Mouse (Mus musculus) spleen, adult 18-20 months (tissue): Measurements from ENCODE around the gene Serinc2.

ENCODE experiments used
- DNase-seq, 2 experiments: peaks; one replicate each; pipeline ENCODE4 v3.0.0; 2022; ENCODE audit warnings: mixed read lengths in 2 of 2

Gene Serinc2

GRCm38 (mm10) chr4:130296243-130296965 lies 17.4 kb upstream of the Serinc2 start:
- DNase-seq, result no peak

DNA sequence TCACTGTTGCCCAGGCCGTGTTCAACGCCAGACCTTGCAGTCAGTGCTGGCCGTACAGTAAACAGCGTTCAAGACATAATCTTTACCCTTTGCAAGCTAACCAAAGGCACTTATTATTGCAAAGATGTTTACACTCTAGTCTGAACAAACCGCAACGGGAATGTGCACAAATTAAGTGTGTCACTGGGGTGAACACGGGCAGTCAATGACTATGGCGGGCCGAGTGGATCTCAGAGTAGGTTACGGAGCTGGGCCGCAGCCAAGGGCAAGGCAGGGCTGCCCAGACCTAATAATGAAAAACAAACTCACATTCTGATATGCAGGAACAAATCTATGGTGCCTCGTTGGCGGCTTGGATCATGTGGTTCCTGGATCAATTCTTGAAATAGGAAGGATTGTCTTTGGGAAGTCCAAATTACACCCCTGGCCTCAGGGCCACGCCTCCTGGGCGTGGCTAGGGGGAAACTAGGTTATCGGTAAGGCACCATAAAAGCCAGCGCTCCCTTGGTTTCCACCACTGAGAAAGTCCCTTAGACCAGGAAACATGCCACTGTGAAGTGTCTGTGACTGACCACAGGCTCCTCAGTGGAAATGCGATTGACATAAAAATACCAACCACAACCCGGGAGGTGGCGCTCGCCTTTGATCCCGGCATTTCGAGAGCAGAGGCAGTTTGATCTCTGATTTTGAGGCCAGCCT lies 16.2 kb upstream of the Serinc2 start:
- no peak for DNase-seq

DNA sequence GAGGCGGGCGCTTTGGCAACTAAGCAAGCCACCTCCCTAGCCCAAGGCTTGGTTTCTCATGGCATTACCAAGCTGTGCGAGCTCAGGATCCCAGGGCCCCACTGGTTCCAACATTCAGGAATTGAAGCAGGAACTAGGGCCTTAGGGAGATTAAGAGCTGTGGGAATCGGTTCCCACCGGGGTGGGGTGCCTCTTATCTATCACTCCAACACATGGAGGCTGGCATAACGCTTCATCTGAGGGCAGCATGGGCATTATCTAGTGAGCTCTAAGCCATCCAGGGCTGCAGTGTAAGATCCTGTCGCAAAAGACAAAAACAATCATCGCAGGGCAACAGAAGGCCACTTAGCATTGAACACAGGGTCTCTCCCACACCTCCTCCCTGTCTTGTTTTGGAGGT lies 15.5 kb upstream of the Serinc2 start:
- DNase-seq, result no peak

GRCm38 (mm10) chr4:130292271-130292670 lies 13.3 kb upstream of the Serinc2 start:
- peak in 1 of 2 experiments; percentile 72 for DNase-seq

GRCm38 (mm10) chr4:130289824-130290223 lies 10.8 kb upstream of the Serinc2 start:
- no peak for DNase-seq

DNA sequence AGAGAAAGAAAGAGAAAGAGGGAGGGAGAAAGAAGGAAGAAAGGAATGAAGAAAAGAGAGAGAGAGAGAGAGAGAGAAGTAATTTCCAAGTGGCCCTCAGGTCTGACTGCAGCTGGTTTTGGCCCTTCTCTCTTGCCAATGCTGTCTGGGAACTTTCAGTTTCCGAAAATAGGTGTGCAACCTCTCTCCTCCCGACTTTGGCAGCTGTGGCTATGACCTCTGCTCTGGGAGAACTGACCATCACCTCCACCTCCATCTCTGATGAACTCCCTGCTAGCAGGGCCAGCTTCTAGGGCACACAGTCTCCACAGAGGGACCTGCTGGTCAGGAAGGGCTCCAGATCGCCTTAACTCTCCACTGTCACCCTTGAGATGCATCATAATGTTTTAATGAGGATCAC lies 7.5 kb upstream of the Serinc2 start:
- DNase-seq, result no peak

DNA sequence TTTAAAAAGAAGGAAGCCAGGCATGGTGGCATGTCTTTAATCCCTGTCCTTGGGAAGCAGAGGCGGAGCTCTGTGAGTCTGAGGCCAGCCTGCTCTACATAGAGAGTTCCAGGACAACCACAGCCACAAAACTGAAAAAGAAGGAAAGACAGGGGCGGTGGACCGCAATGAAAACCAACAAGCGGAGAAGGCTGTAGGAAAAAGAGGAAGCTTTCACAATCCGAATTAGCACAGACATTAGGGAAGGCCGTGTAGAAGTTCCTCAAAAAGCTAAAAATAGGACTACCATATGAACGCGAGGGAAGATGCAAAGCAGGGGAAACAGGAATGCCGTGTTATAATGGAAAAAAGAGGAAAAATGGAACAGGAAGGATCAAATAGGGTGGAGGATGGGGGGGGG lies 4.8 kb upstream of the Serinc2 start:
- no peak for DNase-seq

DNA sequence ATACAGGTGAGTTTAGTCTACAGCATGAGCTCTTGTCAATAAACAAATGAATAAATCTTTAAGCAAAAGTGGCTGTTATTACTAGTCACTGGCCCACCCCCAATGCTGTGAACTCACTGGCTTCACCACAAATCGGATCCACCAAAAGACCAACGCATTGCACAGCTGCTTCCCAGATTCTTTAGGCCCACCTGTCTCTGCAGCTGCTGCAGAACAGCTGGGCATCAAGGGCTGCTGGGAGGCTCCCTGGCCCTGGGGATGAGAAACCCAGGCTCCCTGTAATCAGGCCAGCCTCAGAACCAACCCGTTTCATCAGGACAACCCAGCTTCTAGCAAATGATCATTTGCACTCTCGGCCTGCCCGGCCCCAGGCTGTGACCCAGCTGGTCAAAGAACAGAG lies 3.9 kb upstream of the Serinc2 start:
- DNase-seq, result no peak

- no peak for DNase-seq
These were observed 2.3 kb downstream of the Serinc2 start for GRCm38 (mm10) chr4:130276573-130277176.

DNA sequence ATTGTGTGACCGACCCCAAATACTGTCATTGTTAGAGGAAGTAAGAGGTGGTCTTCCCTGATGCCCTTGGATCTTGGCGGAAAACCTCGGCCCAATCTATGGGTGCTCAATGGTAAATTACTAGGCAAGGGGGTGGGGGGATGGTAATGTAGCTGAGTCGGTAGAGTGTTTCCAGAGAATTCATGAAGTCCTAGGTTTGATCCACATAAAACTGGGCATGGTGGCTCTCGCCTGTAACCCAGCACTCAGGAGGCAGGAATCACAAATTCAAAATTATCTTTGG lies 3.2 kb downstream of the Serinc2 start:
- no peak for DNase-seq

- no peak for DNase-seq
These were observed 3.8 kb downstream of the Serinc2 start for GRCm38 (mm10) chr4:130275016-130275822.

DNA sequence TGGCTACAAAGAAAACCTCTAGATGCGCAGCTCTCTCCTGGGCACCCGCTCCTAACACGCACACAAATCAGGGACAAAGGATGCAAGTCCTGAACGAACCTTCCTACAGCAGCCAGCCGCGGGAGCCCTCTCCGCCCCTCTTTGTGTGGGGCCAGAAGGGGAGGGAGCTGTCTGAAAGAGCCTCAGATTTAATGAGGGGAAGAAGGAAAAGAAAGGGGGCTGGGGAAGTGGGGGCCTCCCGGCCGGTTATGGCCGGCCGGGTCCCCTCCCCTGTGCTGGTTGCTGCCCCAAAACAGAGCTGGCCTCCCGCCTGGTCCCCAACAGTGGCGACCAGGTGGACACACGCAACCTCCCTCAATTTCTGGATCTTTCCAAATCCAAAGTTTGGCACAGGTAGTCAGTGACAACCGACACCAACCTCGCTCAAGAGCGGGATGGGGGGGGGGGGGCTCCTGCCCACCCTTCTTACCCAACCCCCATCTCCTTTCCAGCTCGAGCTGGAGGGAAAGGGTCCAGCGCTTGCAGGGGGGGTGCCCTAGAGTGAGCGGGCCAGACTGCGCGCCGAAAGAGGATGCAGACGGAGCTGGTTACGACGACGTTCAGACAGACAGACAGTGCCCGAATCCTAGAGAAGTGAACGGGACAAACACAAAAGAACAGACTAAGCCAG lies 4.5 kb downstream of the Serinc2 start:
- DNase-seq, result no peak

DNA sequence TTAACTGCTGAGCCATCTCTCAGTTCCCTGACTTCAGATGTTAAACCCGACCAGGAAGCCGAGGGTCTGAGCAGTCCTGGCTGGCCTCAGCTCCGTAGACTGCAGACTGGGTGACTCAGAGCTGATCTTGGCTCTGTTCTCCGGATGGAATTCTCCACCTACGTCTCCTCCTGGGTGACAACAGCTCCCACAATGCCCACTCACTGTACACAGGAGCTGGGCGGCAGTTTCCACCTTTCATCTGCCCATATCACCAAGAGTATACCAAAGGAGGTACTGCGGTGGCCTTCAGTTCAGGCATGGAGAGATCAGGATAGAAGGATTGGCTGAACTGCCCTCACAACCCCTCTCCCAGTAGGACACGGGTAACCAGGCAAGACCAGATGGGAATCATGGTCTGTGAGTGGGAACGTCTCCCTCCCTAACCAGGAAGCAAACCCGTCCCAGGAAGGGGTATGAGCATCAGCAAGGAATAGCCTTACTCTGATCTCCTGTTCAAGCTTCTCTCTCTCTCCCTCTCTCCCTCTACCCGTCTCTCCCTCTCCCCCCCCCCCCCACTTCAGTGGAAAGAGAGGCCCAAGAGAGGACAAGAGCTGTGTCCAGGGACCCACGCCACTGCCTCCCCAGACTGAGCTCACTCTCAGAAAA lies 5.2 kb downstream of the Serinc2 start:
- DNase-seq, result no peak

GRCm38 (mm10) chr4:130270611-130271347 lies 8.2 kb downstream of the Serinc2 start:
- no peak for DNase-seq

DNA sequence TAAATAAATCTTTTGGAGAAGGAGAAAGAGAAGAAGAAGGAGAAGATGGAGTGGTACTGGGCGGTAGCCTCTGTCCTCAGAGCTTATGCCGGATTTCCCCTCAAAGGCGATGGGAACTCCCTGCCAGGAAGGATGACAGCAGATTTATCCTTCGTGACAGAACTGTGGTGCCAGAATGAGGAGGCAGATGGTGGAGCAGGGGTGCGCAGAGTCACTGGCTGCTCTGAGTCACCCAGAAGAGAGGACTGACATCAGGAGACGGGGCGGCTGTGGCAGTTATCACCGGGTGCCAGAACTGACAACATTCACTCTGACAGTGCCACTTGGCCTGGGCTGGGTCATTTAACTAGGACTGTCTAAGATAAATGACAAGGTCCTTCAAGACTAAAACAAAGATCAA lies 8.9 kb downstream of the Serinc2 start:
- DNase-seq, result no peak

DNA sequence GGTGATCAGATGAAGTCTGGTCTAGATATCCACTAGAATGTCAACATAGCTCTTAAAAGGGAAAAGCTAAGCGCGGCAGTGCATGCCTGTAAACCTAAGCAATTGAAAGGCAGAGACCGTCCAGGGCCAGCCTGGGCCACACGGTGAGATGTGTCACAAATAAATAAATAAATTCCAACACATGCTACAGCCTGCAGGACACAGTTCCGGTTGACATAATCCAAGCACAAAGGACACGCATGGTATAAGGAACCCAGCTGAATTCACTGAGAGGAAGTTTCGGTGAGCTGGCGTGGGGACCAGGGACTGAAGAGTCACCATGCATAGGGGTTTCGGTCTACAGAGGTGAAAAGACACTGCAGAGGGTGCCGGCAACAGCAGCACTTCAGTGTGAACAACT lies 10.3 kb downstream of the Serinc2 start:
- no peak for DNase-seq

- no peak for DNase-seq
These were observed 11.9 kb downstream of the Serinc2 start for GRCm38 (mm10) chr4:130267069-130267468.

- DNase-seq, result no peak
These were observed 12.4 kb downstream of the Serinc2 start for GRCm38 (mm10) chr4:130266601-130267000.

DNA sequence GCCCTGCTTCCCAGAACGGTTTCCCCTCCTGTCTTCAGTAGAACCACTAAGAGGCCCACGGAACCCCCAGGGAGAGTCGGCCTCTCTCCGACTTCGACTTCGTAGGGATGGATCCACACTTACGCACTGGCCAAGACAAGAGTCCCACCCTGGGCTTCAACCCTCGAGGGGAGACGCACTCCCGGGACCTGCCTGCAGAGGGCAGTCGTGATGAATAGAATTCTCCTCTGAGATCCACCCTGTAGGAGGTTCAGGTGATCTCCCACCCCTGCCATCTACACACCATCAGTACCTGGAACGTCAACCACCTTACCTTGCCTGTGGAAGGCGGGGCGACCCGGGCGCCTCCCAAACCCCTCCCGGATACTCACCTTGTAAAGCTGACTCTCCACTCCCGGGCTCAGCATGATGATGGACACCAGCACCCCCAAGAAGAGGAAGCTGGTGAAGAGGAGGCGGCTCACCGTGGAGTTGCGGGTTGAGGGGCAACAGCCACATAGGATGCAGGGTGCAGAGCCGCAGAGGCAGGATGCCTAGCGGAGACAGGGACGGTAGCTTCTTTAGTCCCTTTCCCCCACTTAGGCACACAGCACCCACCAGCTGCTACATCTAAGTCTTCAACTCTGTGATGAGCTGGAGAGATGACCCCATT lies 14.2 kb downstream of the Serinc2 start:
- DNase-seq, result peak; percentile 18 to 66

DNA sequence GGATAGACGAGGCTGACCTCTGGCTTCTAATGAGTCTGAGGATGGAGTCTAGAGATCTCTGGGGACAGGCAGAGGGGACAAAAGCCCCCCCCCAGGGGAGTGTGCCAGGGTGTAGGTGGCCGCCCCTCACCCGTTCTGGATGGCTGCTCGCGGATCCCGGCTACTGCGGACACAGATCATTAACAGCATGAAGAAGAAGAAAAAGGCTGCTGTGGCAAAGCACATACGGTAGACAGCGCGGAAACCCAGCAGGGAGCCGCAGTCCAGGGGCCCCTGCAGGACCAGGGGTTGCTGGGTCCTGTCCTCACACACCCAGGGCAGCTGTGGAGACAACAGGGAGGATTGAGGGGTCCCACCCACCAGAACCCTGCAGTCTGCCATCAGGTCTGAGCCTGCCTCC lies 14.9 kb downstream of the Serinc2 start:
- no peak for DNase-seq

- no peak for DNase-seq
These were observed 18.6 kb downstream of the Serinc2 start for GRCm38 (mm10) chr4:130260406-130260805.
